Mouse (Mus musculus): ENCODE measurements around the gene Cacnb4. TPM values are rescaled to one million over a fixed set of nuclear protein-coding genes. Genes with fewer than 3 reads are reported as not detected.

The Cacnb4 gene
- polyA plus RNA-seq, 1 experiment from 2014 or later = 1.2 TPM

DNA sequence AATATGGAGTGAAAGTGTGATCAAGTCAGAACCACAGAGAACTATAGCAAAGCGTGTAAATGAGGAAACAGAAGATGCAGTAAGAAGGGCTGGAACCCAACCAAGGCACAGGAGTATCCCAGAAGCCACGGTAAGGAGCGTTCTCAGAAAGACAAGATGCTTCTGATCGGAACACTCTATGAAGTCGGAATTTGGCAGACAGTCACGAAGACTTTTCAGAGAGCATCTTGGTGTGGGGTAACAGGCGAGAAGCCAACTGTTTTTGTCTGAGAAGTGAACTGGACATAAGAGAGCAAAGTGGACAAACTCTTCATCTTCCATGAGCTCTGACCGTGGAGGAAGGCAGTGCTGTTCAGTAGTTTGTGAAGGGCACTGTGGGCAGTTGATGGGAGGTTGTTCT is 73.7 kb downstream of the Cacnb4 start:
- 65% methylated on average over 8 of the region's 8 CpGs for WGBS
- Histone ChIP-seq H3K4me1 (peaks cover 16% of the 10 kb centered on the region), H3K4me3 (no peak overlapping the region), H3K9me3 (no peaks in the 10 kb centered on the region), H3K27me3 (no peaks in the 10 kb centered on the region), H3K36me3 (no peaks in the 10 kb centered on the region), H3K4me2 (no peak overlapping the region), H3K9ac (no peak overlapping the region), H3K27ac (no peak overlapping the region)
- no peak for ATAC-seq (ENCODE audit: borderline replicate concordance, extremely low read depth, low FRiP score, low TSS enrichment)

DNA sequence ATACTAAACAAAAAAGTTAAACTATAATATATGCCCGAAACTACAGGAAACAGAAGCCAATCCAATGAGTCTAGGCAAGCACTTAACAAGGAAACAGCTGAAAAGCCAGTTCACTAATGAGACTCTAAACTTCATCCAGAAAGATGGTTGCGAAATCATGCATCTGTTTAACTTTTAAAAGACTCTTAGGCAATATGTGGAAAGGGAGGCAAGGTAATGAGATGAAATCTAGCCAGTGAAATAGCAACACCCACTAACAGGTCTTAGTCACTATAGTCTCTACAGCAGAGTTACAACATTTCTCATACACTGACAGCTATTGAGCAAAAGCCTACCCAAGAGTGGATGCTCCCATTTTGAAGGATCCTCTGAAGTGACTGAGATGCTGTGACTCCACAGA is 74.4 kb downstream of the Cacnb4 start:
- Histone ChIP-seq H3K27me3 (no peaks in the 10 kb centered on the region), H3K9ac (no peak overlapping the region), H3K4me1 (peaks cover 16% of the 10 kb centered on the region), H3K4me2 (no peak overlapping the region), H3K27ac (no peak overlapping the region), H3K4me3 (no peak overlapping the region), H3K9me3 (no peaks in the 10 kb centered on the region), H3K36me3 (no peaks in the 10 kb centered on the region)
- WGBS = 48% methylated on average over 2 of the region's 2 CpGs
- ATAC-seq (ENCODE audit: borderline replicate concordance, extremely low read depth, low FRiP score, low TSS enrichment) = no peak

DNA sequence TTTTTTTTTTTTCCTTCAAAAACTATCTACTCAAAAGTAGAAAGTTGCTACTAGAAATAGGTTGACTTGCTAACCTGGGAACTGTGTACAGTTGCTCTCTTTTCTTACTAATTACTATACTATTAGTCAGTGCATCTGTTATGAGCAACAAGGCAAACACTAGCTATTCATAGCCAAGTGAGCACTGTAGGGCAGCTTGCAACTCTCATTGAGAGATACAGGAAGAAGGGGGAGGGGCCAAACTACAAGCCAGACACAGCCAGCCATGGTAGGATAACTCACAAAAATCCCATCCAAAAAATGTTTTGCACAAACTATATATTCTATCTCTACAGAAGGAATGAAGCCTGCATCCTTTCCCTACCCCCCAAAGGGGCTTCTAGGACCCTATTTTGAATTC is 79.1 kb downstream of the Cacnb4 start:
- H3K4me1 ChIP-seq = 0 out of 2 replicates have a peak, but pooled peaks cover 3% of the 10 kb centered on the region
- H3K9me3 ChIP-seq = no peaks in the 10 kb centered on the region
- ATAC-seq (ENCODE audit: borderline replicate concordance, extremely low read depth, low FRiP score, low TSS enrichment) = no peak
- H3K4me3 ChIP-seq = no peak overlapping the region
- H3K36me3 ChIP-seq = no peaks in the 10 kb centered on the region
- H3K27ac ChIP-seq = no peak overlapping the region
- no peaks in the 10 kb centered on the region for H3K27me3 ChIP-seq
- H3K4me2 ChIP-seq = no peak overlapping the region
- H3K9ac ChIP-seq = no peak overlapping the region

DNA sequence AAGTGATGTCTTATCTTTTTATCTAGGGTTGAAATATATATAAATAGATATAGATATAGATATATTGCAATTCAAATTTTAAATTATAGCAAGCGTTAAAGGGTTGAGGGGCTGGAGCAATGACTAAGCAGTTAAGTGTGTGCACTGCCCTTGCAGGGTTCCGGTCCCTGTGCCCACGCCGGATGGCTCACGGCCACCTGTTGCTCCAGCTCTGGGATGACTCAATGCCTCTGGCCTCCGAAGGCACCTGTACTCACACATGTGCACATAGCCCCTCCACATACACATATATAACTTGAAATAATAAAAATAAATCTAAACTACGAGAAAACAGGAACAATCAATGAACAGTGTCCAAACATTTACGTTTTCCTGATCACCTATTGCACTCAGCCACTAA is 82.8 kb downstream of the Cacnb4 start:
- no peaks in the 10 kb centered on the region for H3K27me3 ChIP-seq
- no peaks in the 10 kb centered on the region for H3K9me3 ChIP-seq
- no peak overlapping the region for H3K4me3 ChIP-seq
- H3K4me1 ChIP-seq = peaks cover 10% of the 10 kb centered on the region; the same call in 1 of the 2 replicates
- no peak overlapping the region for H3K27ac ChIP-seq
- 84% methylated on average over 8 of the region's 8 CpGs for WGBS
- no peak overlapping the region for H3K4me2 ChIP-seq
- H3K9ac ChIP-seq = no peak overlapping the region
- no peaks in the 10 kb centered on the region for H3K36me3 ChIP-seq
- no peak for ATAC-seq (ENCODE audit: borderline replicate concordance, extremely low read depth, low FRiP score, low TSS enrichment)

DNA sequence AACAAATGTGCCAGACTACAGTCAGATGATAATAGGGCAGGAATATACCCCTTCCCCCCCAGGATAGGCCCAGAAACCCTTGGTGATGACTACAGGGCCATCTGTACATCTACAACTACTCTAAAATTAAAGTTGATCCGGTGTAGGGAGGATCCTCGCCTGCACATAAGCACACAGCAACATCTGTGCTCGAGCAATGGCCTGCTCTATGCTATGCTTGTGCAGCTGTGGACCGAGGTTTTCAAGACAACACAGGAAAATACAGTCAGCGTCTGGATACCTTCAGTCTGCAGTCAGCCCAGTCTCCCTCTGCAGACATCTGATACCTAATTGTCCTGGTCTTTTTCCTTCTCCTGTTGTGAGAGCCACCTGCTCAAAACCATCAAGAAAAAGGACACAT is 83.4 kb downstream of the Cacnb4 start:
- Histone ChIP-seq H3K36me3 (no peaks in the 10 kb centered on the region), H3K27me3 (no peaks in the 10 kb centered on the region), H3K9ac (no peak overlapping the region), H3K9me3 (no peaks in the 10 kb centered on the region), H3K4me1 (peaks cover 10% of the 10 kb centered on the region; the same call in 1 of the 2 replicates), H3K4me2 (no peak overlapping the region), H3K4me3 (no peak overlapping the region), H3K27ac (no peak overlapping the region)
- ATAC-seq (ENCODE audit: borderline replicate concordance, extremely low read depth, low FRiP score, low TSS enrichment) = no peak
- 66% methylated on average over 5 of the region's 5 CpGs for WGBS

DNA sequence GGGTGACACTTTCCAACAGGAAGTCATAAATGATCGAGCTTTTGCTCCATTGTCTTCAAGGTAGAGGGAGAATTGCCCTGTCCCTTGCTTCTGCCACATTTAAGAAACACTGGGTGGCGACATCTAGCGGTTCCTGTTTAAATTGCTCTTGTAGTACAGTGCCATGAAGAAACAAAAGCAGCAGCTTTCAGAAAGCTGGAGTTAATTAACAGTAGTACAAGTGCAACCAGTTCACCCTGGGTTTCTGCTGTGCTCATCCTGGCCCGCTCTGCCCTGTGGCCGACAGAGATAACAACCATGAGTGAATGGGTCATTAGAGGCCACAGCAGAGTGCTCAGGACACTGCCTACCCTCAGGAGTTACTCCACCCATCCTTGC is 85.7 kb downstream of the Cacnb4 start:
- Histone ChIP-seq H3K4me2 (no peak overlapping the region), H3K27me3 (no peaks in the 10 kb centered on the region), H3K36me3 (no peaks in the 10 kb centered on the region), H3K4me3 (no peak overlapping the region), H3K9ac (no peak overlapping the region), H3K27ac (no peak overlapping the region), H3K9me3 (no peaks in the 10 kb centered on the region), H3K4me1 (peaks cover 10% of the 10 kb centered on the region; the same call in 1 of the 2 replicates)
- ATAC-seq (ENCODE audit: borderline replicate concordance, extremely low read depth, low FRiP score, low TSS enrichment) = no peak; the same call in 1 of the 2 replicates
- WGBS = 0% methylated on average over 5 of the region's 5 CpGs

DNA sequence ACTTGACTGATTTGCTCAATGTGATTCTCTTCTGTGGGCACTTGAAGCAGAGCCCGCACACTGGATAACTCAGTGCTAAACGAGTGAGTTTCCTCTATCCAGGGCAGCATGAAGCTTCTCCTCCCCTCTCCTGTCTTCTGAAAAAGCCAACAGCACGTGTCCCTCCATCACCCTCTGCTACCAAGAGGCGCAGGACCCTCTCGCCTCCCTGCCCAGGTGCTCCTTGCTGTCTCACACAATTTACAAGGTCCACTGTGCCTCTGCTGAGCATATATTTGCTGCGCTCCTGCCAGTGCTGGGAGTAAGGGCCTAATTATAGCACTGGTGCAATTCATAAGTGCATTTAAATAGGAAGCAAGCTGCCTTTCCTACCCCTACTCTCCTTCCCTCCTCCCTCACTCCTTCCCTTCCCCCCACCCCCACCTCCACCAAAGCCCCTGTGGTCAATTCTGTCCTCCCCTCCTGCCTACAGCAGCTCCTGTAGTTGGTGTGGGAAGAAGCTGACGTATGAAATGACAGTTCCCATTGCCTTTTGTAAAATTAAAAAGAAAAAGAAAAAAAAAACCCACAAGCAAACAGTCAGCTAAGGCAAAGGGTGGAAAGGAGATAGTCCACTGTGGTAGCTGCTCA is 86.2 kb downstream of the Cacnb4 start:
- Histone ChIP-seq H3K9ac (0 out of 2 replicates have a peak overlapping the region, but pooled peaks have one; percentile 2), H3K36me3 (no peaks in the 10 kb centered on the region), H3K27ac (no peak overlapping the region), H3K4me1 (peaks cover 10% of the 10 kb centered on the region; the same call in 1 of the 2 replicates), H3K4me2 (no peak overlapping the region), H3K27me3 (no peaks in the 10 kb centered on the region), H3K9me3 (no peaks in the 10 kb centered on the region), H3K4me3 (no peak overlapping the region)
- 66% methylated on average over 7 of the region's 7 CpGs for WGBS
- no peak for ATAC-seq (ENCODE audit: borderline replicate concordance, extremely low read depth, low FRiP score, low TSS enrichment)

DNA sequence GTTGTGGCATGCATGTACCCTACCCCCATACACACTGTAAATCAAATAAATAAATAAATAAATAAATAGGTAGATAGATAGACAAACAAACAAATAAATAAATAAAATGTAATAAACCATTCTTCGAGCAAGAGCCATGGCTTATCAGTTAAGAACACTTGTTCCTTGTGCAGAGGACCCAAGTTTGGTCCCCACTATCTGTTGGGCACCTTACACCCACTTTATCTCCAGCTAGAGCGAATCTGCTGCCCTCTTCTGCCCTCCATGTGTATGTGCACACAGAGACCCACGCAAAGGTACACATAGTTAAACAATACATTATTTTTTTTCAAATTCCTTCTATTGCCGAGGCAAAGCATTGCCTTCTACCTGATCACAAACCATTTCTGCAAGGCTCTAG is 87.1 kb downstream of the Cacnb4 start:
- WGBS = 77% methylated on average over 4 of the region's 4 CpGs
- Histone ChIP-seq H3K27me3 (no peaks in the 10 kb centered on the region), H3K27ac (no peak overlapping the region), H3K4me1 (peaks cover 10% of the 10 kb centered on the region; the same call in 1 of the 2 replicates), H3K36me3 (no peaks in the 10 kb centered on the region), H3K4me2 (no peak overlapping the region), H3K9me3 (no peaks in the 10 kb centered on the region), H3K9ac (no peak overlapping the region), H3K4me3 (no peak overlapping the region)
- no peak for ATAC-seq (ENCODE audit: borderline replicate concordance, extremely low read depth, low FRiP score, low TSS enrichment)

DNA sequence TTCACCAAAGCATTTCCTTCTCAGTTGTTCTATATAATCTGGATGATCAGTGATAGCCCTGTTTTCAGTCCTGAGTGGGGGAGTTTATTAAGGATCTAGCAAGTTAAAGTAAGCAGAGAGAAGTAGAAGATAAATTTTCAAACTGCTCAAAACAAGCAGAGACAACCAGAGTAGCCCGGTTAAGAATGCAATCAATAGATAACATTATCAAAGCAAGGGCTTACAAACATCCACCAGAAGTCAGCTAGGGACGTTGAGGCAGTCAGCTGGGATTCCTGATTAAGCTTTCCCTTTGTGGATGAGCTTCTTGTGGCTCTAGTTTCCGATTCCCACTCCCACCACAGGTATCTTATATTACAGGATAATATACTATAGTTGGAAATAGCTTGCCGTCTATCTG is 91.2 kb downstream of the Cacnb4 start:
- ATAC-seq (ENCODE audit: borderline replicate concordance, extremely low read depth, low FRiP score, low TSS enrichment) = no peak
- Histone ChIP-seq H3K4me2 (no peak overlapping the region), H3K4me3 (no peak overlapping the region), H3K27ac (no peak overlapping the region), H3K36me3 (no peaks in the 10 kb centered on the region), H3K4me1 (peaks cover 5% of the 10 kb centered on the region; the same call in 1 of the 2 replicates), H3K9ac (no peak overlapping the region), H3K27me3 (no peaks in the 10 kb centered on the region), H3K9me3 (no peaks in the 10 kb centered on the region)
- 59% methylated on average over 4 of the region's 4 CpGs for WGBS

DNA sequence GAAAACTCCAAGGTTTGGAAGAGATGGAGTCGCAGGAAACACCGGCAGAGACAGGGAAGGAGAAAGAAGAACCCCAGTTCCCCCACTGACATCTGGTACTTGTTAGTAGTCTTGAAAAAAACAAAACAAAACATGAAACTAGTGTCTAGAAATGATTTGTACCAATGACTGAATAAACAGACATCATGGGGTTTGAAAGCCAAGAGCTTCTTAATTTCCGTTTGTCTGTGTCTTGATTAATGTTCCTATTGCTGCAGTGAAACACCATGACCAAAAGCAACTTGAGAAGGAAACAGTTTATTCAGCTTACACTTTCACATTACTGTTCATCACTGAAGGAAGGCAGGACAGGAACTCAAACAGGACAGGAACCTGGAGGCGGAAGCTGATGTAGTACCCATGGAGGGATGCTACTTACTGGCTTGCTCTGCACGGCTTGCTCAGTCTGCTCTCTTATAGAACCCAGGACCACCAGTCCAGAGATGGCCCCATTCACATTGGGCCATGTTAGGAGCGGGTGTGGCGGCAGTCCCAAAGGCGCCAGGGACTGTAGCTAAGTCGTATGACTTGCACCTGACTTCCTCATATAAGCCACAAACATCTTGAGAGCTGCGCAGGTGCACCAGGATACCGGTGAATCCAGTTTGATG is 95.4 kb downstream of the Cacnb4 start:
- no peak overlapping the region for H3K27ac ChIP-seq
- H3K27me3 ChIP-seq = no peaks in the 10 kb centered on the region
- H3K4me3 ChIP-seq = no peak overlapping the region
- H3K4me1 ChIP-seq = peaks cover 9% of the 10 kb centered on the region
- no peak overlapping the region for H3K4me2 ChIP-seq
- H3K36me3 ChIP-seq = no peaks in the 10 kb centered on the region
- no peak for ATAC-seq (ENCODE audit: borderline replicate concordance, extremely low read depth, low FRiP score, low TSS enrichment)
- WGBS = 79% methylated on average over 11 of the region's 11 CpGs
- H3K9me3 ChIP-seq = no peaks in the 10 kb centered on the region
- no peak overlapping the region for H3K9ac ChIP-seq

DNA sequence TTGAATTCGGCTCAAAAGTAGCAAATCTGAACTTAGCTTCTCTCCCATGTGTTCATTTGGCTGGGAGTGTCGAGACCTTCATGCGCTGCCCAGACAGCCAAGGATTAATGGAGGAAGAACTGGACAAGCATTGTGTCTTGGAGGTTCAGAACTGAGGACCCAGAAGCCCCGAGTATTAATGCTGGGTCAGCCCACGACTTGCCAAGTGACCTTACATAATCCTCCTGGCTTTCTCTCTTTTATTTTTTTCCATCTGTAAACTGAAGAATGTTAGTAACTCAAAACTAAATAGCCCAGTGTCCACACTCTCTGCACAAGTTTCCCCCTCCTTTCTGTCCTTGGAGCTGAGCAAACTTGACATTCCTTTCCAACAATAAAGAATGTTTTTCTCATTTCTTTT is 95.9 kb downstream of the Cacnb4 start:
- no peak for ATAC-seq (ENCODE audit: borderline replicate concordance, extremely low read depth, low FRiP score, low TSS enrichment)
- Histone ChIP-seq H3K27me3 (no peaks in the 10 kb centered on the region), H3K9ac (no peak overlapping the region), H3K36me3 (no peaks in the 10 kb centered on the region), H3K27ac (no peak overlapping the region), H3K4me2 (no peak overlapping the region), H3K9me3 (no peaks in the 10 kb centered on the region), H3K4me3 (no peak overlapping the region), H3K4me1 (peaks cover 9% of the 10 kb centered on the region)
- WGBS = 49% methylated on average over 5 of the region's 5 CpGs

DNA sequence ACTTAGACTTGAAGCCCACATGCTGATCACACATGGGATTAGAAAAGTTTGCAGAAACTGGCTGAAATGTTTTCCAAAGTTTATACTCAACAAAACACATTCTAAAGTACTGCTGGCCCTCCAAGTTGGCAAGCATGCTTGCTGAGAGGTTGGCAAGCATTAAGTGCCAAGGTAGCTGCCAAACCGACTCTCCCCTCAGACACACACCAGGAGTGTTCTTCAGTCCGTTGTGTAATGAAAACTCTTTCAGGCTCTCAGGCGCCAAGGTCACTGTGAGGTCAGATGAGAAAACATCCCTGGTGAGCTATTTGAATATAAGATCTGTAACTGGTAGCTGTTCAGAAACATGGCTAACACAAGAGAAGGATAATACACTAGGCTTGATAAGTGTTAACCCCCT is 97.8 kb downstream of the Cacnb4 start:
- Histone ChIP-seq H3K9ac (no peak overlapping the region), H3K36me3 (no peaks in the 10 kb centered on the region), H3K4me2 (no peak overlapping the region), H3K4me3 (no peak overlapping the region), H3K27me3 (no peaks in the 10 kb centered on the region), H3K4me1 (peaks cover 9% of the 10 kb centered on the region), H3K27ac (no peak overlapping the region), H3K9me3 (no peaks in the 10 kb centered on the region)
- ATAC-seq (ENCODE audit: borderline replicate concordance, extremely low read depth, low FRiP score, low TSS enrichment) = no peak
- 31% methylated on average over 3 of the region's 3 CpGs for WGBS

Data from lung, embryonic 15.5 days (tissue).